Mouse (Mus musculus): Measurements from ENCODE around the gene Mafk. TPM values are rescaled to one million over a fixed set of nuclear protein-coding genes. Genes with fewer than 3 reads are reported as not detected.

Mafk gene
- total and polyA plus RNA-seq, 2 experiments: 7.0 to 12.5 TPM

DNA sequence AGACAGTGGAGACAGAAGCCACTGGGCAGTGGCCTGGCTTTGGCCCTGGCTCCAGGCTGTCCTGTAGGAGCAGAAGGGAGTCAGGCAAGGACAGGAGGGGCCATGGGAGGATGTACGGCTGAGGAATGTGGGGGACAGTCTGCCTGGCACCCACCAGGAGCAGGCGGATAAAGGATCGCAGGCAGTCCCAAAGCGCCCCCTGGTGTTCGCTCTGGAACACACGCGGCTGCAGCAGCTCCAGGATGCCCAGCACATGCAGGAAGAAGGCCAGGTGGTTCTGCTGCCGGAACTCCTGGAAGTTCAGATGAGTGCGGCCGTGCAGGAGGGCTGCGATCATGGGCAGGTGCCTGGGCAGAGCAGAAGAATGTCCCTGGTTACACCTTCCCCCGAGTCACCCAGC, 36.6 kb upstream of the Mafk start:
- Histone ChIP-seq H3K4me1 (ENCODE audit: control insufficient read depth, insufficient read depth, low read length) (no peaks in the 10 kb centered on the region), H3K27me3 (ENCODE audit: control insufficient read depth, insufficient read depth, low read length) (no peaks in the 10 kb centered on the region), H3K9ac (ENCODE audit: low read depth, low read length) (no peak overlapping the region), H3K79me2 (ENCODE audit: control insufficient read depth, insufficient read depth, low read length) (no peaks in the 10 kb centered on the region), H3K4me3 (ENCODE audit: insufficient read depth, low read depth, low read length) (no peak overlapping the region), H3K27ac (replicated peaks; ENCODE audit: insufficient read depth, low read depth, low read length) (no peak overlapping the region), H3K36me3 (ENCODE audit: control insufficient read depth, insufficient read depth, low read length) (no peaks in the 10 kb centered on the region)
- TF ChIP-seq POLR2A (IDR thresholded peaks at IDR 0.05; ENCODE audit: extremely low read depth, insufficient read depth, low read length) (no peak), CTCF (IDR thresholded peaks at IDR 0.05; ENCODE audit: low read depth, low read length) (peak; percentile 82)
- DNase-seq (ENCODE audit: extremely low read depth, low read depth, low spot score): no peak
- 56% methylated on average over 12 of the region's 12 CpGs for WGBS

DNA sequence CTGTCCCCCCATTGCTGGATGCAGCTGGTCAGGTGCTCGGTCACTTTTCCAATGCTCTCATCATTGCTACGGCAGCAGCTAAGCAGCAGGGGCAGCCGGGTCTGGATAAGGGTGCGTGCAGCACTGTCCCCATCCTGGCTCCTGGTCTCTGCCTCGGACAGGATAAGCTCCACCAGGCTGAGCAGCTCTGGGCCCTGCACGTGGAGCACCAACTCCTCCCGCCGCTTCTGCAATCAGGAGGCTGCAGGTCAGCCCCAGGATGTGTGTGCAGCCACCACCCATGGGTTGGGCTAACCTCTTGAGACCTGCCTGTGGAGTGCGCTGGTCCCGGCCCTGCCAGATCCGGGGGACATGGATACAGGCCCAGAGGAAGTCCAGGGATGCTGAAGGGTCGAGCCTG, 35.2 kb upstream of the Mafk start:
- TF ChIP-seq POLR2A (IDR thresholded peaks at IDR 0.05; ENCODE audit: extremely low read depth, insufficient read depth, low read length) (no peak), CTCF (IDR thresholded peaks at IDR 0.05; ENCODE audit: low read depth, low read length) (no peak)
- Histone ChIP-seq H3K9ac (ENCODE audit: low read depth, low read length) (no peak overlapping the region), H3K4me3 (ENCODE audit: insufficient read depth, low read depth, low read length) (no peak overlapping the region), H3K36me3 (ENCODE audit: control insufficient read depth, insufficient read depth, low read length) (no peaks in the 10 kb centered on the region), H3K4me1 (ENCODE audit: control insufficient read depth, insufficient read depth, low read length) (no peaks in the 10 kb centered on the region), H3K27me3 (ENCODE audit: control insufficient read depth, insufficient read depth, low read length) (no peaks in the 10 kb centered on the region), H3K27ac (replicated peaks; ENCODE audit: insufficient read depth, low read depth, low read length) (no peak overlapping the region), H3K79me2 (ENCODE audit: control insufficient read depth, insufficient read depth, low read length) (no peaks in the 10 kb centered on the region)
- WGBS: 85% methylated on average over 12 of the region's 12 CpGs
- DNase-seq (ENCODE audit: extremely low read depth, low read depth, low spot score): no peak

DNA sequence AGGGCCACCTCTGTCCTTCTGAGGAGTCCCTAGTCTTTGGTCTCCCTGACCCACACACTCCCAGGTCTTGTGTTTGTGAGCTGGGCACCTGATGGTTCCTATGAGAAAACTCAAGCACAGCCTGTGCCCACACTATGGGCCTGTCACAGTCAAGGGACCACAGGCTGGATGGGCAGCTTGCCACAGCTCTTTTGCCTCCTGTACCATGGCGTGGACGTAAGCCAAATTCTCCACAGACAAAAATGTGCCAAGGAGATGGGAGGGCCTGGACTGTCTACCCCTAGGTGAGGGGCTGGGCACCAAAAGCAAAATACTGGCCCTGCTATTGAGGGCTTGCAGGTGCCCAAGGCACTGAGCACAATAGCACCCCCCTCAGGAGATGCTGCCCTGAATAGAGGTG, 34.7 kb upstream of the Mafk start:
- H3K27ac ChIP-seq (replicated peaks; ENCODE audit: insufficient read depth, low read depth, low read length): no peak overlapping the region
- H3K79me2 ChIP-seq (ENCODE audit: control insufficient read depth, insufficient read depth, low read length): no peaks in the 10 kb centered on the region
- DNase-seq (ENCODE audit: extremely low read depth, low read depth, low spot score): no peak
- no peak overlapping the region for H3K9ac ChIP-seq (ENCODE audit: low read depth, low read length)
- H3K4me3 ChIP-seq (ENCODE audit: insufficient read depth, low read depth, low read length): no peak overlapping the region
- 89% methylated on average over 2 of the region's 2 CpGs for WGBS
- no peak for TF ChIP-seq POLR2A (IDR thresholded peaks at IDR 0.05; ENCODE audit: extremely low read depth, insufficient read depth, low read length)
- no peak for TF ChIP-seq CTCF (IDR thresholded peaks at IDR 0.05; ENCODE audit: low read depth, low read length)
- H3K36me3 ChIP-seq (ENCODE audit: control insufficient read depth, insufficient read depth, low read length): no peaks in the 10 kb centered on the region
- H3K4me1 ChIP-seq (ENCODE audit: control insufficient read depth, insufficient read depth, low read length): no peaks in the 10 kb centered on the region
- no peaks in the 10 kb centered on the region for H3K27me3 ChIP-seq (ENCODE audit: control insufficient read depth, insufficient read depth, low read length)

- DNase-seq (ENCODE audit: extremely low read depth, low read depth, low spot score): no peak
- Histone ChIP-seq H3K4me3 (ENCODE audit: insufficient read depth, low read depth, low read length) (no peak overlapping the region), H3K4me1 (ENCODE audit: control insufficient read depth, insufficient read depth, low read length) (no peaks in the 10 kb centered on the region), H3K36me3 (ENCODE audit: control insufficient read depth, insufficient read depth, low read length) (no peaks in the 10 kb centered on the region), H3K9ac (ENCODE audit: low read depth, low read length) (no peak overlapping the region), H3K27me3 (ENCODE audit: control insufficient read depth, insufficient read depth, low read length) (no peaks in the 10 kb centered on the region), H3K27ac (replicated peaks; ENCODE audit: insufficient read depth, low read depth, low read length) (no peak overlapping the region), H3K79me2 (ENCODE audit: control insufficient read depth, insufficient read depth, low read length) (no peaks in the 10 kb centered on the region)
- 92% methylated on average over 16 of the region's 16 CpGs for WGBS
- TF ChIP-seq CTCF (IDR thresholded peaks at IDR 0.05; ENCODE audit: low read depth, low read length): no peak
- no peak for TF ChIP-seq POLR2A (IDR thresholded peaks at IDR 0.05; ENCODE audit: extremely low read depth, insufficient read depth, low read length)
Observed at GRCm38 (mm10) chr5:139758096-139758495, 33.2 kb upstream of the Mafk start.

GRCm38 (mm10) chr5:139764296-139764695, 27.0 kb upstream of the Mafk start:
- TF ChIP-seq CTCF (IDR thresholded peaks at IDR 0.05; ENCODE audit: low read depth, low read length) (peak; percentile 80), POLR2A (IDR thresholded peaks at IDR 0.05; ENCODE audit: extremely low read depth, insufficient read depth, low read length) (no peak)
- Histone ChIP-seq H3K4me3 (ENCODE audit: insufficient read depth, low read depth, low read length) (no peak overlapping the region), H3K4me1 (ENCODE audit: control insufficient read depth, insufficient read depth, low read length) (no peaks in the 10 kb centered on the region), H3K27ac (replicated peaks; ENCODE audit: insufficient read depth, low read depth, low read length) (no peak overlapping the region), H3K9ac (ENCODE audit: low read depth, low read length) (no peak overlapping the region), H3K27me3 (ENCODE audit: control insufficient read depth, insufficient read depth, low read length) (no peaks in the 10 kb centered on the region), H3K79me2 (ENCODE audit: control insufficient read depth, insufficient read depth, low read length) (no peaks in the 10 kb centered on the region), H3K36me3 (ENCODE audit: control insufficient read depth, insufficient read depth, low read length) (no peaks in the 10 kb centered on the region)
- no peak for DNase-seq (ENCODE audit: extremely low read depth, low read depth, low spot score)
- 84% methylated on average over 11 of the region's 11 CpGs for WGBS

- Histone ChIP-seq H3K36me3 (ENCODE audit: control insufficient read depth, insufficient read depth, low read length) (no peaks in the 10 kb centered on the region; the same call in 1 of the 2 replicates), H3K4me1 (ENCODE audit: control insufficient read depth, insufficient read depth, low read length) (no peaks in the 10 kb centered on the region), H3K79me2 (ENCODE audit: control insufficient read depth, insufficient read depth, low read length) (no peaks in the 10 kb centered on the region), H3K4me3 (ENCODE audit: insufficient read depth, low read depth, low read length) (no peak overlapping the region), H3K27ac (replicated peaks; ENCODE audit: insufficient read depth, low read depth, low read length) (no peak overlapping the region), H3K9ac (ENCODE audit: low read depth, low read length) (no peak overlapping the region), H3K27me3 (ENCODE audit: control insufficient read depth, insufficient read depth, low read length) (no peaks in the 10 kb centered on the region)
- TF ChIP-seq POLR2A (IDR thresholded peaks at IDR 0.05; ENCODE audit: extremely low read depth, insufficient read depth, low read length): no peak
- no peak for TF ChIP-seq CTCF (IDR thresholded peaks at IDR 0.05; ENCODE audit: low read depth, low read length)
- DNase-seq (ENCODE audit: extremely low read depth, low read depth, low spot score): no peak
- 94% methylated on average over 8 of the region's 8 CpGs for WGBS
Observed at GRCm38 (mm10) chr5:139768216-139768615, 23.1 kb upstream of the Mafk start.

Measured in liver, adult 2 months (tissue).